In the genomic region with DNA sequence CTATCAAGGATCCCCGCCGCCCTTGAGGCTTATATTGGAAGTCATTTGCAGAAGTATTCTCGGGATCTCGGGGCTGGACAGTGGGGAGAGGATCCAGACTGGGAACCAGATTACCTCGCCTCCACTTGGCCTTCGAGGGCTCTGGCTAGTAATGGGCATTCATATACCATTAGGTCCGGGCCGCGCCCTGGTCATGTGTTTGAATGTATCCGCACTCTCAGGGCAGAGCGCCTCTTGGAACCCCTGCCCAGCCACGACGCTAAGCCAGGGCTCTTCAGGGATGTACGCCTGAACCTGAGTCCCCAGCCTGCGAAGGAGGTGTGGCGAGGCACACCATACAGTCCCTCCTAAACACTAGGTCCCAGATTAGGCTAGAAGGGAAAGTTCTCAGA, we compare ENCODE assay signal across 8 mouse cellular contexts. TPM values are rescaled to one million over a fixed set of nuclear protein-coding genes. Genes with fewer than 3 reads are reported as not detected.
A peak's percentile ranks its signal among the peaks of the same experiment; 100 is the strongest.
DNase-seq lines count a peak whose midpoint lies in the region; ATAC-seq and TF ChIP-seq lines count a peak whose summit lies in the region.

No protein-coding gene starts in this region.

- H3K4me2 ChIP-seq in liver, embryonic 16.5 days (ENCODE audit: low read depth, low read length), result peak overlapping the region; percentile 41

- H3K9ac ChIP-seq in ES-Bruce4 (ENCODE audit: low read depth, poor library complexity, severe bottlenecking), result peak overlapping the region; percentile 21
- H3K9ac ChIP-seq in liver, embryonic 16.5 days (ENCODE audit: low read depth, low read length), result no peak overlapping the region

- H3K27ac ChIP-seq in ES-Bruce4 (ENCODE audit: insufficient read depth, low read length), result no peak overlapping the region
- H3K27ac ChIP-seq in liver, embryonic 16.5 days (ENCODE audit: low read length), result no peak overlapping the region

- no peak for TF ChIP-seq EP300 in ES-Bruce4 (IDR thresholded peaks at IDR 0.05; ENCODE audit: insufficient read depth, low read depth, low read length)

- H3K36me3 ChIP-seq in ES-Bruce4 (ENCODE audit: control insufficient read depth, insufficient read depth, low read length, poor library complexity, severe bottlenecking), result no peaks in the 10 kb centered on the region
- no peaks in the 10 kb centered on the region for H3K36me3 ChIP-seq in liver, embryonic 16.5 days (ENCODE audit: control insufficient read depth, insufficient read depth)

- H3K27me3 ChIP-seq in ES-Bruce4 (ENCODE audit: control insufficient read depth, insufficient read depth, low read length, poor library complexity, severe bottlenecking), result no peaks in the 10 kb centered on the region
- H3K27me3 ChIP-seq in liver, embryonic 16.5 days (ENCODE audit: control insufficient read depth, insufficient read depth, low read depth, low read length), result peaks cover 25% of the 10 kb centered on the region

- peak overlapping the region; percentile 97 for H3K4me3 ChIP-seq in ES-Bruce4 (ENCODE audit: low read depth, low read length)
- H3K4me3 ChIP-seq in liver, embryonic 16.5 days (ENCODE audit: low read depth, low read length), result peak overlapping the region; percentile 35; the same call in 1 of the 2 replicates

- 25% methylated on average over 16 of the region's 16 CpGs for WGBS in liver, embryonic 16.5 days (ENCODE audit: insufficient replicate concordance)

- TF ChIP-seq POLR2A in ES-Bruce4 (IDR thresholded peaks at IDR 0.05; ENCODE audit: insufficient read depth, low read length), result no peak

- TF ChIP-seq CTCF in ES-Bruce4 (IDR thresholded peaks at IDR 0.05; ENCODE audit: low read depth, low read length), result no peak

- ATAC-seq in granulocyte monocyte progenitor cell, adult 5-6 weeks (replicated peaks; ENCODE audit: poor library complexity, severe bottlenecking), result peak; percentile 22; the same call in 1 of the 2 replicates
- ATAC-seq in liver, embryonic 16.5 days (ENCODE audit: low read depth), result no peak

- DNase-seq in cerebellum, adult 8-10 months, result peak; percentile 33
- no peak for DNase-seq in cerebellum, adult 9-11 months
- no peak for DNase-seq in adrenal gland, postnatal 4 days (ENCODE audit: low spot score in 2 of 2)
- no peak for DNase-seq in adrenal gland, postnatal 25 days
- no peak for DNase-seq in gastrocnemius, adult 8-10 months (ENCODE audit: low spot score in 2 of 2)

- H3K4me1 ChIP-seq in ES-Bruce4 (ENCODE audit: control insufficient read depth, insufficient read depth, low read length), result no peaks in the 10 kb centered on the region
- no peaks in the 10 kb centered on the region; the same call in 1 of the 2 replicates for H3K4me1 ChIP-seq in liver, embryonic 16.5 days (ENCODE audit: control insufficient read depth, low read depth, low read length)

- no peaks in the 10 kb centered on the region for H3K9me3 ChIP-seq in ES-Bruce4 (replicated peaks; ENCODE audit: control insufficient read depth, insufficient read depth, low read length, poor library complexity, severe bottlenecking)
- no peaks in the 10 kb centered on the region for H3K9me3 ChIP-seq in liver, embryonic 16.5 days (replicated peaks; ENCODE audit: control insufficient read depth, low read length)

RNA-seq across cellular contexts. Expression of gene Avpr2, which starts 10.9 kb away (rescaled TPM):
- not detected in 2 replicates for polyA plus RNA-seq in ES-Bruce4 (2011; ENCODE audit: insufficient read depth, insufficient read length, low read depth, missing spikeins)
- not detected in 2 replicates for total RNA-seq in granulocyte monocyte progenitor cell, adult 5-6 weeks (2014; fragmentation: Nextera tagmentation)
- 0.09 TPM in 1 of 2 replicates, not detected in the other for total RNA-seq in granulocyte monocyte progenitor cell, adult 5-6 weeks (2017)
- polyA plus RNA-seq in liver, embryonic 16.5 days (2015; fragmentation: Nextera tagmentation; extraction: Ambion mirVana), result 0.08 and 0.25 TPM in 2 replicates
- total RNA-seq in adrenal gland, postnatal 4 days (2021), result under 1 TPM in 1 of 2 experiments, not detected in 1; 0.76 TPM
- not detected in 2 replicates for total RNA-seq in adrenal gland, postnatal 25 days (2021)
- total RNA-seq in gastrocnemius, adult 8-10 months (2022), result not detected

RNA-seq across cellular contexts. Expression of gene L1cam, which starts 14.9 kb away (rescaled TPM):
- polyA plus RNA-seq in ES-Bruce4 (2011; ENCODE audit: insufficient read depth, insufficient read length, low read depth, missing spikeins), result 3.4 and 4.5 TPM in 2 replicates
- 0.11 and 0.13 TPM in 2 replicates for total RNA-seq in granulocyte monocyte progenitor cell, adult 5-6 weeks (2014; fragmentation: Nextera tagmentation)
- total RNA-seq in granulocyte monocyte progenitor cell, adult 5-6 weeks (2017), result 0.26 and 1.6 TPM in 2 replicates
- 0.16 and 0.35 TPM in 2 replicates for polyA plus RNA-seq in liver, embryonic 16.5 days (2015; fragmentation: Nextera tagmentation; extraction: Ambion mirVana)
- total RNA-seq in adrenal gland, postnatal 4 days (2021), result 10 to 100 TPM; 27.6 to 45.7 TPM
- total RNA-seq in adrenal gland, postnatal 25 days (2021), result 13.5 and 15.2 TPM in 2 replicates
- 1 to 10 TPM; 1.7 to 3.1 (median 2.6) TPM for total RNA-seq in gastrocnemius, adult 8-10 months (2022)

RNA-seq across cellular contexts. Expression of gene Arhgap4, which starts 40.6 kb away (rescaled TPM):
- polyA plus RNA-seq in ES-Bruce4 (2011; ENCODE audit: insufficient read depth, insufficient read length, low read depth, missing spikeins), result 3.5 and 4.7 TPM in 2 replicates
- 45.1 and 49.1 TPM in 2 replicates for total RNA-seq in granulocyte monocyte progenitor cell, adult 5-6 weeks (2014; fragmentation: Nextera tagmentation)
- total RNA-seq in granulocyte monocyte progenitor cell, adult 5-6 weeks (2017), result 26.4 and 36.3 TPM in 2 replicates
- polyA plus RNA-seq in liver, embryonic 16.5 days (2015; fragmentation: Nextera tagmentation; extraction: Ambion mirVana), result 6.6 and 7.7 TPM in 2 replicates
- total RNA-seq in adrenal gland, postnatal 4 days (2021), result 10 to 100 TPM in 1 of 2 experiments, 1 to 10 TPM in 1; 6.6 to 10.1 TPM
- 3.3 and 4.9 TPM in 2 replicates for total RNA-seq in adrenal gland, postnatal 25 days (2021)
- 1 to 10 TPM in 1 of 4 experiments, under 1 TPM in 3; 0.22 to 1.1 (median 0.57) TPM for total RNA-seq in gastrocnemius, adult 8-10 months (2022)

RNA-seq across cellular contexts. Expression of gene Naa10, which starts 40.7 kb away (rescaled TPM):
- polyA plus RNA-seq in ES-Bruce4 (2011; ENCODE audit: insufficient read depth, insufficient read length, low read depth, missing spikeins), result 77.1 and 87.9 TPM in 2 replicates
- total RNA-seq in granulocyte monocyte progenitor cell, adult 5-6 weeks (2014; fragmentation: Nextera tagmentation), result 159 and 179 TPM in 2 replicates
- total RNA-seq in granulocyte monocyte progenitor cell, adult 5-6 weeks (2017), result 155 and 215 TPM in 2 replicates
- polyA plus RNA-seq in liver, embryonic 16.5 days (2015; fragmentation: Nextera tagmentation; extraction: Ambion mirVana), result 69.0 and 70.6 TPM in 2 replicates
- 100 to 1,000 TPM in 1 of 2 experiments, 10 to 100 TPM in 1; 98.4 to 104 TPM for total RNA-seq in adrenal gland, postnatal 4 days (2021)
- total RNA-seq in adrenal gland, postnatal 25 days (2021), result 75.2 and 84.9 TPM in 2 replicates
- total RNA-seq in gastrocnemius, adult 8-10 months (2022), result 10 to 100 TPM; 46.6 to 61.8 (median 47.7) TPM

RNA-seq across cellular contexts. Expression of gene Renbp, which starts 49.6 kb away (rescaled TPM):
- polyA plus RNA-seq in ES-Bruce4 (2011; ENCODE audit: insufficient read depth, insufficient read length, low read depth, missing spikeins), result 79.7 and 84.6 TPM in 2 replicates
- total RNA-seq in granulocyte monocyte progenitor cell, adult 5-6 weeks (2014; fragmentation: Nextera tagmentation), result 24.5 and 60.3 TPM in 2 replicates
- 13.6 and 24.3 TPM in 2 replicates for total RNA-seq in granulocyte monocyte progenitor cell, adult 5-6 weeks (2017)
- 21.3 and 24.6 TPM in 2 replicates for polyA plus RNA-seq in liver, embryonic 16.5 days (2015; fragmentation: Nextera tagmentation; extraction: Ambion mirVana)
- 10 to 100 TPM; 30.4 to 30.8 TPM for total RNA-seq in adrenal gland, postnatal 4 days (2021)
- 11.2 and 13.9 TPM in 2 replicates for total RNA-seq in adrenal gland, postnatal 25 days (2021)
- total RNA-seq in gastrocnemius, adult 8-10 months (2022), result 1 to 10 TPM in 3 of 4 experiments, under 1 TPM in 1; 0.87 to 2.3 (median 1.5) TPM
